Mouse (Mus musculus): ENCODE data around the gene Kcnk3.
A peak's percentile ranks its signal among the peaks of the same experiment; 100 is the strongest.

Gene Kcnk3

GRCm38 (mm10) chr5:30588301-30588968 lies 465 bp downstream of the Kcnk3 start:
- peak; percentile 69 for DNase-seq

- no peak for DNase-seq
Measured at GRCm38 (mm10) chr5:30589069-30589468, 1.1 kb downstream of the Kcnk3 start.

- peak; percentile 83 for DNase-seq
Measured at GRCm38 (mm10) chr5:30589546-30589945, 1.6 kb downstream of the Kcnk3 start.

- no peak for DNase-seq
Measured at GRCm38 (mm10) chr5:30590231-30590630, 2.3 kb downstream of the Kcnk3 start.

GRCm38 (mm10) chr5:30591205-30591731 lies 3.3 kb downstream of the Kcnk3 start:
- peak; percentile 95 for DNase-seq

GRCm38 (mm10) chr5:30591786-30592185 lies 3.8 kb downstream of the Kcnk3 start:
- DNase-seq, result no peak

GRCm38 (mm10) chr5:30592279-30592980 lies 4.5 kb downstream of the Kcnk3 start:
- DNase-seq, result peak; percentile 73

- DNase-seq, result no peak
Measured at GRCm38 (mm10) chr5:30593360-30593759, 5.4 kb downstream of the Kcnk3 start.

GRCm38 (mm10) chr5:30593811-30594504 lies 6.0 kb downstream of the Kcnk3 start:
- DNase-seq, result no peak

GRCm38 (mm10) chr5:30594953-30595560 lies 7.1 kb downstream of the Kcnk3 start:
- no peak for DNase-seq

- no peak for DNase-seq
Measured at GRCm38 (mm10) chr5:30601397-30601796, 13.4 kb downstream of the Kcnk3 start.

- DNase-seq, result no peak
Measured at GRCm38 (mm10) chr5:30603255-30603654, 15.3 kb downstream of the Kcnk3 start.

- no peak for DNase-seq
Measured at GRCm38 (mm10) chr5:30603926-30604325, 16.0 kb downstream of the Kcnk3 start.

- DNase-seq, result no peak
Measured at GRCm38 (mm10) chr5:30604769-30605188, 16.8 kb downstream of the Kcnk3 start.

GRCm38 (mm10) chr5:30605649-30606048 lies 17.7 kb downstream of the Kcnk3 start:
- DNase-seq, result no peak

- DNase-seq, result peak; percentile 95
Measured at GRCm38 (mm10) chr5:30606424-30607073, 18.6 kb downstream of the Kcnk3 start.

GRCm38 (mm10) chr5:30609094-30609493 lies 21.1 kb downstream of the Kcnk3 start:
- no peak for DNase-seq

GRCm38 (mm10) chr5:30609918-30610645 lies 22.1 kb downstream of the Kcnk3 start:
- DNase-seq, result no peak

GRCm38 (mm10) chr5:30611091-30611490 lies 23.1 kb downstream of the Kcnk3 start:
- DNase-seq, result no peak

- DNase-seq, result no peak
Measured at GRCm38 (mm10) chr5:30611689-30612088, 23.7 kb downstream of the Kcnk3 start.

GRCm38 (mm10) chr5:30612575-30612974 lies 24.6 kb downstream of the Kcnk3 start:
- no peak for DNase-seq

GRCm38 (mm10) chr5:30613242-30613641 lies 25.3 kb downstream of the Kcnk3 start:
- DNase-seq, result no peak

Data from cerebellum, adult 8-10 months (tissue).